Mouse (Mus musculus): ENCODE results near the gene Kcnj12.

Gene Kcnj12

DNA sequence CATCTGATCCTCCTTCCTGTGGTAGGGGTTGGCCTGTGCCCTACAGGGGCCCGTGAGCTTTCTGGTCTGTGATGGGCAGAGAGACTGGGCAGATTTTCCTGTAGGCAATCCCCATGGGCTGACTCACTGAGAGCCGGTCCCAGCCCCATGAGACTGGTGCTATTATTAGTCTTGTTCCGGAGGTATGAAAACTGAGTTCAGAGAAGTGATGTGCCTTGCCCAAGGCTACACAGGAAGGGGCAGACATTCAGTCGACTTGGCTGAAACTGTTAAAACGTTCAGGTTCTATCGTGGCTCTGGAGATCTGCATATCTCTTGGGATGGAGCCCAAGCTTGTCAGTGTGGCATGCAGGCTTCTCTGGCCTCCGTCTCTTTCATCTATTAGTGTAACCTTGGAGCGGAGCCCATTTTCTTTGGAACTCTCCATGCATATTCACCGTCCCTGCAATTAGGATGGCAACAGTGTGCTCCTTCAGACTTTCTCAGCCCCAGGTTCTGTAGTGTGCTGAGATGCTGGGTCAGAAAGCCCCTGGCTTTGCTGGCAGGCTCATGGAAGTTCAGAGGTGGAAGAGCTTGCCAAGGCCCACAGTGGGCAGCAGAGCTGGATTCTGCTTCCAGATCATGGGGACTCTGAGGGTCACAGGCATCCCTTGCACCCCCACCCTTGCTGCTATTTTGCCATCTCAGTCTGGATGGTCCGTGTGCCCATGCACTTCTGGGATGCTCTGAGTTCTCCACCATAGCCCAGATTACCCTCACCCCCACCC lies 37.5 kb downstream of the Kcnj12 start:
- no peak for DNase-seq (ENCODE audit: low read depth, low spot score)

- no peak for DNase-seq (ENCODE audit: low read depth, low spot score)
These were observed 38.3 kb downstream of the Kcnj12 start for GRCm38 (mm10) chr11:61060634-61061033.

- no peak for DNase-seq (ENCODE audit: low read depth, low spot score)
These were observed 40.4 kb downstream of the Kcnj12 start for GRCm38 (mm10) chr11:61062548-61063461.

- DNase-seq (ENCODE audit: low read depth, low spot score): no peak
These were observed 41.1 kb downstream of the Kcnj12 start for GRCm38 (mm10) chr11:61063503-61063902.

DNA sequence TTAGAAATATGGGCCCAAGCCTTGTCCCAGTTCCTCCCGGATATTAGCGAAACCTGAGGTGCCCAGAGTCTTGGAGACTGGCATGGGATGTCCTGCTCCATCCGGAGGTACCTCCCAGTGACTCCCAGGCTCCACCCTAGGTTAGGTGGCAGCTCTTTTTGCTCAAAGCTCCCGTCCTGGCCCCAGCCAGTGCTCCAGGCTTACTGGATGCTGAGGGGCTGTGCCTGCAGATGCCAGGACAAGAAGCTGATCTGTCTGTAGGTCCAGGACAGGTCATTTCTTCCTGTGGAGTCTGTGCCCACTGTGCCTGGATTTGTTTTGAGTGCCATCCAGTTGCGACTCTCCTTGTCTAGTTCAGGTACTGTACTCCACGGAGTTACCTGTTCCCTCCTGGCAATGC lies 43.3 kb downstream of the Kcnj12 start:
- no peak for DNase-seq (ENCODE audit: low read depth, low spot score)

- no peak for DNase-seq (ENCODE audit: low read depth, low spot score)
These were observed 44.9 kb downstream of the Kcnj12 start for GRCm38 (mm10) chr11:61067133-61067835.

DNA sequence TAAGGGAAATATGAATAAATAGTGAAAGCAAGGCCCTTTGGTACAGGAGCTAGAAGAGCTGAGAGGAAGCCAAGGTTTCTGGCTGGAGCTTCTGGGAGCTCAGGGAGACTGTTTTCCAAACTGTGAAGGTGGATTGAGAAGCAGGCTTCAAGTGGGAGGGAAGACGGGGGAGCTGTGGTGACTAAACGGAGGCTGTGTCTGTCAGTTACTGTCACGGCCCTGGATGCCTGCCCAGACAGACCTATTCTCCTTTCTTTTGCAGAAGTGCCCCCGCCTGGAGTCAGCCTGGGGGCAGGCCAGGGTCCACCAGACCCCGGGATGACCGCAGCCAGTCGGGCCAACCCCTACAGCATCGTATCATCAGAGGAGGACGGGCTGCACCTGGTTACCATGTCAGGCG lies 46.5 kb downstream of the Kcnj12 start:
- DNase-seq (ENCODE audit: low read depth, low spot score): no peak

DNA sequence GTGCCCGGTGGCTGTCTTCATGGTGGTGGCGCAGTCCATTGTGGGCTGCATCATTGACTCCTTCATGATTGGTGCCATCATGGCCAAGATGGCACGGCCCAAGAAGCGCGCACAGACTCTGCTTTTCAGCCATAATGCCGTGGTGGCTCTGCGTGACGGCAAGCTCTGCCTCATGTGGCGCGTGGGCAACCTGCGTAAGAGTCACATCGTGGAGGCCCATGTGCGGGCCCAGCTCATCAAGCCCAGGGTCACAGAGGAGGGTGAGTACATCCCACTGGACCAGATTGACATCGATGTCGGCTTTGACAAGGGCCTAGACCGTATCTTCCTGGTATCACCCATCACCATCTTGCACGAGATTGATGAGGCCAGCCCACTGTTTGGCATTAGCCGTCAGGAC lies 47.3 kb downstream of the Kcnj12 start:
- DNase-seq (ENCODE audit: low read depth, low spot score): no peak

DNA sequence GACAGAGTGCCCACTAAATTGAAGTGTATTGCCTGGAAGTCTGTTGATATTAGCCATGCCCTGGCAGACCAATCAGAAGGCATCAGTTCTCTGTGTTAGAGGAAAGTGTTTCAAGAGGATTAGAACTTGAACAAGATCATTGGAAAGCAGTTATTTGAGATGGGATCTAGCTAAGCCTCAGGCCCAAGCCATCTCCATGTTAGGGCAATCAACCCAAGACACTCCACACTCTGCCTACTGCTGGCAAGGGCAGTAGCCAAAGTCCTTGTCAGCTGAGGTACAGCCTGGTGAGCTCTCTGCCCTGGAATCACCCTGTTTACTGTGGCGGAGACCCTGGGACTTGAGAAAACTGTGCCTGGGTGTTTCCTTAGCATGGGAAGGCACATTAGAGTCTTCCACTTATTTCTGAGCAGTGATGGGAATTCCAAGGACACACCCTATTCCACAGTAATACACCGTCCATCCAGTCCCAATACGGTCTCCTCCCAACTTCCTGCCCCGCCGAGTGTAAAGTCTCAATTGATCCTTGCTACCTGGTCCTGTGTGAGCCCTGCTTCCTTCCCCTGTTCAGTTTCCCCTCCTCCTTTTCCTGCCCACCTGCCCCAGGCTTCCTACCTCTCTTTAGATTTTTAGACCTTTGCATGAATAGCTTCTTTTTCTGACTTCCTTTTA lies 52.4 kb downstream of the Kcnj12 start:
- DNase-seq (ENCODE audit: low read depth, low spot score): no peak

DNA sequence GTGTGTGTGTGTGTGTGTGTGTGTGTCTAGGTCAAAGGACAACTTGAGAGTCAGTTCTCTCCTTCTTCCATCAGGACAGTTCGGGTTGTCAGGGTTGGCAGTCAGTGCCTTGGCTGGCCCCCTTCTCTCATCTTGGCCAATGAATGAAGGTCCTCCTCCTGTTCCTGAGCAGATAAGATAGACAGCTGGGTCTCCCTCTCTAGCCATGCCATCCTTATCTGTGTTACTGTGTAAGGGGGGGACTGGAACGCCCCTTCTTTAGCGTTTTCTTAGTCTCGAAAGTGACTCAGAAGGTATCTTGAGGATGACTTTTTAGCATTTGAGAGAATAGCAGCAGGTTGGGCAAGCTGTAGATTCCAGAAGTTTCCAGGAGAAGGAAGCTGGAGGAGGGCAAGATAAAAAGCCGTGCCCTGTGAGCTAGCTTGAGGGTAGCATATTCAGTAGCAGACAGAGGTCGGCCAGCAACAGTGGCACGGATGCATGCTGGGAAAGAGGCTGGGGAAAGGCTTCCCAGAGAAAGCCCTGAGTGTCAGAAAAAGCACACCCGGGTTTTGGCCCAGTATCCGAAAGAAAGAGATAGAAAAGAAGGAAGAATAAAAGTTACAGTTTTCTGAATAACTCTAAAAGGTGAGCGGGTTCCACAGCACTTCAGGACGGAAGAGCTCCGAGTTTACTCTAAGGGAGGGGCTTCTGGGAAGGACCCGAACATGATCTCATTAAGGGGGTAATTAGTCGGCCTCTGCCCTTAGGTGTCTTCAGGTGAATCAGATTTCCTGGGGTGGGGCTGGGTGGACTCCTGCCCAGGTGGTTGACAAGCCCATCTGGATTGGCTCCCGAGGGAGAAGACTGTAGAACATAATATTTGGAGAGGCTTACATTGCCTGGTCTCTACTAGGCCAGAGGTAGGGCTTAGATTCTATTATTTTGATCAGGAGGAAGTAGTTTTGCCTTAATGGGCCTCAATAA lies 53.3 kb downstream of the Kcnj12 start:
- DNase-seq (ENCODE audit: low read depth, low spot score): no peak

DNA sequence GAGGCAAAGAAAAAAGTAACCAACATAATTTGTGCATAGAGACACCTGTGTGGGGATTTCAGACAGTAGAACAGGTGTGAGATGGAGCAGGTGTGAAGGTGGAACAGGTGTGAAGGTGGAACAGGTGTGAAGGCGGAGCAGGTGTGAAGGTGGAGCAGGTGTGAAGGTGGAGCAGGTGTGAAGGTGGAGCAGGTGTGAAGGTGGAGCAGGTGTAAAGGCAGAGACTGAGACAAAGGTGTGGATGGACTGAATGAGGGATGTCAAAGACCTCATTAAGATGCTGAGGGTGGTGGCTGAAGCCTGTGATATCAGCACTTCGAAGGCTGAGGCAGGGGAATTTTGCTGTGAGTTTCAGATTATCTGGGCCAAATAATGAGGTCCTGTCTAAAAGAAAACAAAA lies 59.3 kb downstream of the Kcnj12 start:
- no peak for DNase-seq (ENCODE audit: low read depth, low spot score)

DNA sequence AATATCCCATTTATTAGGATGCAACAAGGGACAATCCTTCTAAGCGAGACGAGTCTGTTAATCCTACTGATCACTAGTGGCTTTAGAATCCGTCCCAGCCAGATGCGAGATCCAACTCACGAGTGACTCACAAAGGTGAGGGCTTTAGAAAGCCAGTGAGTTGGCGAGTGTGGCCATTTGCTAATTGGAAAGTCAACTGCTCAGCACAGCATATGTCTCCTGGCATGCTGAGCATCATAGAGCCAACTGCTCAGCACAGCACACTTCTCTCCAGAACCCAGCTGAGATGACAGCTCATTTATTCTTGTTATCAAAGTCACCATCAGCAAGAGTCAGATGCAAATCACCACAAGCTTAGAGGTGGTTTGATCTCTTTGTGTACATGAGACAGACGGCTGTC lies 67.8 kb downstream of the Kcnj12 start:
- no peak for DNase-seq (ENCODE audit: low read depth, low spot score)

- DNase-seq (ENCODE audit: low read depth, low spot score): no peak
These were observed 68.8 kb downstream of the Kcnj12 start for GRCm38 (mm10) chr11:61091192-61091591.

- DNase-seq (ENCODE audit: low read depth, low spot score): peak; percentile 63
These were observed 69.4 kb downstream of the Kcnj12 start for GRCm38 (mm10) chr11:61091642-61092262.

DNA sequence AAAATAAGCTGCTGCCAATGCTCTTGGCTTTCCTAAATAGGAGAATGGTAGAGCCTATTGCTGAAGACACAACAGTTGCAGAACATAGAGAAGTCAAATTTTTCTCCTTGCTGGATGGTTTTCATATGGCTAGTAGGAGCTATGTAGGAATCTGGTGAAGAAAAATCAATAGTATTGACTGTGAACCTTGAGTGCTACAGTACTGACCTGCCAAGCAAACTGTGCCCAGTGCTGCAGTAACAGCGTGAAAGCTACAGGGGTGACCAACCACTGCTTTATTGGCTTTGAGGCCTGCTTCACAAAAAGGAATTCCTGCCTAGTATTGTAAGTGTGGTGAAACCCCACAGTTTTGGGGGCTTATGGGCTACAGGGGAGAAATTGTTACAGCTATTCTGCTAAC lies 75.7 kb downstream of the Kcnj12 start:
- no peak for DNase-seq (ENCODE audit: low read depth, low spot score)

GRCm38 (mm10) chr11:61102397-61103339 lies 80.3 kb downstream of the Kcnj12 start:
- no peak for DNase-seq (ENCODE audit: low read depth, low spot score)

- peak; percentile 77 for DNase-seq (ENCODE audit: low read depth, low spot score)
These were observed 82.0 kb downstream of the Kcnj12 start for GRCm38 (mm10) chr11:61104241-61104901.

DNA sequence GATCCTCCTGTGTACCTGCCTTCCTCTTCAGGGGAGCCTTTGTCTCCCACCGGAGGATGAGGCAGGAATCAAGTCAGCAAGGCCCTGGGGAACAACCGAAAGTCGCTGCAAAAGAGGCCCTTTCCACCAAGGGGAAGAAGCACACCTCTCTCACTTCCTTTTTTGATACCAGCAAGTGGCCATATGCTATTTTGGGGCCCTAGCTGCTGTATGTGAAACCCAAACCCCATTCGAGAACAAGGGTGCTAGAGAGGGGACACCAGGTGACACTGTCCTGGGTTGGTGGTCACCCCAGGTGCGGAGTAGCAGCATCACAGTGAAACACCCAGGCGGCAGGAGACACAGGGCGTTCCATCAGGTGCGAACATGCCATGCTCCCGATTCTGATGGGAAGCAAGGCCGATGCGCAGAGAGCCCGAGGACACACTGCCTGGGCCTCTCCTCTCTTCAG lies 86.6 kb downstream of the Kcnj12 start:
- DNase-seq (ENCODE audit: low read depth, low spot score): no peak

Data from retina, adult 2 months (tissue).